Mouse (Mus musculus) liver (tissue): ENCODE measurements around the gene Lgals4.
"Not testable (repeated sequence)": the region's sequence is repeated elsewhere in the genome, so short reads cannot be mapped to it uniquely, and the experiment has no call there.

Experiments
- DNase-seq: peaks from one replicate; pipeline ENCODE4 v3.0.0-alpha.2; 2020; ENCODE audit warnings: mixed read lengths

Lgals4 gene

GRCm38 (mm10) chr7:28867508-28868340 is 34.1 kb downstream of the Lgals4 start:
- DNase-seq = peak; percentile 80

- peak; percentile 30 for DNase-seq
Measured at GRCm38 (mm10) chr7:28870901-28871664, 37.4 kb downstream of the Lgals4 start.

GRCm38 (mm10) chr7:28874565-28874964 is 40.9 kb downstream of the Lgals4 start:
- DNase-seq = no peak

GRCm38 (mm10) chr7:28876099-28876498 is 42.4 kb downstream of the Lgals4 start:
- no peak for DNase-seq

GRCm38 (mm10) chr7:28877155-28877554 is 43.5 kb downstream of the Lgals4 start:
- DNase-seq = peak; percentile 73

- DNase-seq = no peak
Measured at GRCm38 (mm10) chr7:28877856-28878255, 44.2 kb downstream of the Lgals4 start.

GRCm38 (mm10) chr7:28879606-28880005 is 46.0 kb downstream of the Lgals4 start:
- no peak for DNase-seq

GRCm38 (mm10) chr7:28880554-28880953 is 46.9 kb downstream of the Lgals4 start:
- no peak for DNase-seq

GRCm38 (mm10) chr7:28881199-28881598 is 47.5 kb downstream of the Lgals4 start, which contains the start of gene Capn12:
Gene Capn12, plus strand, starts transcription at chr7:28881422.
- DNase-seq = no peak

- DNase-seq = no peak
Measured at GRCm38 (mm10) chr7:28883039-28883438, 49.4 kb downstream of the Lgals4 start.

- DNase-seq = not testable (repeated sequence)
Measured at GRCm38 (mm10) chr7:28883704-28884103, 50.0 kb downstream of the Lgals4 start.

- DNase-seq = peak; percentile 35
Measured at GRCm38 (mm10) chr7:28886486-28886885, 52.8 kb downstream of the Lgals4 start.

GRCm38 (mm10) chr7:28888701-28889161 is 55.1 kb downstream of the Lgals4 start:
- DNase-seq = no peak
